Mouse (Mus musculus) embryo, embryonic 10 days (tissue): ENCODE data around the gene Skiv2l.
"Not testable (repeated sequence)": the region's sequence is repeated elsewhere in the genome, so short reads cannot be mapped to it uniquely, and the experiment has no call there.

ENCODE experiments used
- DNase-seq: peaks from one replicate; pipeline ENCODE4 v3.0.0-alpha.2; 2015; ENCODE audit warnings: low spot score

Skiv2l gene

GRCm38 (mm10) chr17:34874321-34874720, 24.3 kb upstream of the Skiv2l start:
- DNase-seq = no peak

DNA sequence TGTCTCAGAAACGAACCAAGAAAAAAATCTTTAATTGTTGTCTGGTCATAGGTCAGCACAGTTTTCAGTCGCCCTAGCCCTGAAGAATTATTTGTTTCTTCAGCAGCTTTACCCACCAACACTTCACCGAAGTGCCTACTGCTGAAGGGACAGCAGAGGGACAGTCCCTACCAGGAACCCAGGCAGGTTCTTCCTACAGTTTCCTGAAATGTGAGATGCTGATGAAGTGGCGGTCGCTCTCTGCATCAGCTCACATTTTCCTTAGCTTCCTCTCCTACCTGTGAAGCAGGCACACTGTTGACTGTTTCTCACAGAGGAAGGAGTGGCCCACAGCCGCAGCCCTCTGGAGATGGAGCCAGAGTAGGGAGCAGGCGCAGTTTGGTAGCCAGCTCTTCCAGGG, 16.0 kb upstream of the Skiv2l start:
- DNase-seq = no peak

DNA sequence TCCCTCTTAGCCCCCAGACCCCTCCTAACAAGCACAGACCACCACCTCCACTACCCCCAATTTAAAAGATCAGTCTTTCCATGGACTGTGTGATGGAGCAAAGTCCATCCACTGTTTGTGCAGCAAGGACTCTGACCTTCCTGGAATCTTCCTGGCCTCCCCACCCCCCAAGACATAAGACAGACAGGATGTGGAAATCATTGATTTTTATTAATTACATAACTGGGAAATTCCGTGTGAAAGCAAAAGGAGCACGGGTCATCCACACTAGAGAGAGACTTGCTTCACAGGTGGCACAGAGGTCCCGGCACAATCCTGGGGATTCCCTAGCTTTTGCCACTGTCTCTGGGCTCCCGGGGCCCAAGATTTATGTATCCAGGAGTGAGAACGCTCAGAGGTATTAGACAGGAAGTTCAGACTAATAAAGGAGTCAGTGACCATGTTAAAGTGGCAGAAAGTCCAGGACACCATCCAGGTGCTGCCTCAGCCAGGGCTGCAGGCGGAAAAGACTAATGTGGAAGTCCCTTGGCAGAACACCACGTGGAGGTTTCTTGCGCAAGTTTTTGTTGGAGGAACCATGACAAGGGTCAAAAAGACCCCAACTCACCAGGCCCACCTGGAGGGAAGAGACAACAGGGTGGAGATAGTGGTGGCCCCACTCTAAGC, 12.5 kb upstream of the Skiv2l start, which contains the start of gene Cfb:
Cfb (minus strand) TSS at position 103 of the 666 bp plus-strand sequence.
- no peak for DNase-seq

DNA sequence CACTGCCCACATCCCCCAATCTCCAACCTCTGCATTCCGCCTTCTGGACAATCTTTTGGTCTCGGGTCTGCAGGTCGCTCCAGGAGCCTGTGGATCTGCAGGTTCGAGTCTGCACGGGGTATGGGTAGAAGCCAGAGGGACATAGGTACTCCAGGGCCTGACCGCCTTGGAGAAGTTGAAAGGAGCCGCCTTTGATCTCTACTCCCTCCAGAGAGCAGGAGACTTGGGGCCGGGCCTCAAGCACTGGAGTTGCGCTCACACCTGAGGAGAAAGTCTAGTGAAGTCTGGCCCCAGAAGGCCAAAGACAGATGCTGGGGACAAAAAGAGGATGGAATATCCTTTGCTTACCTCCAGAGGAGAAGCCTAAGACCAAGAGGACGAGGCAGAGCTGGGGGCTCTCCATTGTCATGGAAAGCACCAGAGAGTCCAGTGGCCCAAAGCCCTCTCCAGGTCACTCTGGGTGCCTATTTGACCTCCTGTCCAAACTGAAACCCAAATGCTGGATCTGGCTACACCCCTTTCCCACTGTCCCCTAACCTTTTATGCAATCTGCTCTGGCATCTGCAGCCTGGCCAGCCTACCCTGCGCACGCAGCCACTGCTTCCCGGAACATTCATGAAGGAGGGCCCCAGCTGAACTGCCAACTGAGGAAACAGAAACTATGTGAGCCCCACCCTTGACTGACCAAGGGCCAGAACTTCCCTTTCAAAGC, 11.8 kb upstream of the Skiv2l start:
- no peak for DNase-seq

- DNase-seq = no peak
Measured at GRCm38 (mm10) chr17:34860514-34860913, 10.5 kb upstream of the Skiv2l start.

DNA sequence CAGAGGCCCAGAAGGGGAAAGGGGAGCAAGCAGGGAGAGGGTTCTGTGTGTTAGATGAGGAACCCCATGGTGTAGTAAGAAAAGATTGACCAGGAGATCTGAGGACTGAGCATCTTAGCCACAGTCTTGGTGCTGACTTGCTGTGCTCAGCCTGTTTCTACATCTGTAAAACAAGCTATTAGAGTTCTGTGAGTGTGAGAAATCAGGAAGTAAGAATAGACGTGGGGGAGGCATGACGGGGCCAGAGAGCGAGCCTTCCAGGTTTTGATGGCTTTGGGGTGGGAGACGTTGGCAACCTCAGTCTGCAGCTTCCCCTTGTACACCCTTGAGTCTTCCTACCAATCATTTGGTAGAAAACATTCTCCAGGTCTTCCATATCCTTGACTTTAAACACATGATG, 8.7 kb upstream of the Skiv2l start:
- no peak for DNase-seq

DNA sequence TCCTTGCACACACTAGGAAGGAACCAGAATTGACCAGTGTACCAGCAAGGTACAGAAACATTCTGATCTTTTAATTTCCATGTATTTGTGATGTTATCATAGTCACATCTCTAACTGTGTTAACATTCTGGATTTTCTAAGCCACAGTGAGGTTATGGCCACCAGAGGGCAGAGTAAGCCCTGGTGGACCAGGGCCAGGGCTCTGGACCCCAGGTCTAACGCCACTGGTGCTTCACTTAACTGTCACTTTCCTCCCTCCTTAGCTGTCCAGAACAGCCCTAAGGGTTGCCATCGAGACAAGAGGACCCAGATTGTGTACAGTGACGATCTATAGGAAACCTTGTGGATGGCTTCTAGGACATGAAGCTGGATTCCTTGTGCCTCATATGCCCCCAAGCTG, 5.8 kb upstream of the Skiv2l start:
- DNase-seq = peak; percentile 74

DNA sequence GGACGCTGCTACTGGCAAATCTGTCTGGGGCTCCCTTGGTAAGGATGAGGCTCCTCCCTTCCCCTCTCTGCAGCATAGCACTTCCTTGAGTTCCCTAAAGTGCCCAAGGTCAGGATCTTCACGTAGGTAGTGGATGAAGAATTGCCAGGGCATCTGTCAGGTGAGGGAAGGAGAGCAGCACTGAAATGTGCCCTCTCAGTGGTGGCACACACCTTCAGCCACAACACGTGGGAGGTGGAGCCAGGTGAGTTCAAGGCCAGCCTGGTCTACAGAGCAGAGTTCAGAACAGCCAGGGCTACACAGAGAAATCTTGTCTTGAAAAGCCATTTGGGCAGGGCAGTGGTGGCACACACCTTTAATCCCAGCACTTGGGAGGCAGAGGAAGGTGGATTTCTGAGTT, 4.8 kb upstream of the Skiv2l start:
- DNase-seq = no peak

DNA sequence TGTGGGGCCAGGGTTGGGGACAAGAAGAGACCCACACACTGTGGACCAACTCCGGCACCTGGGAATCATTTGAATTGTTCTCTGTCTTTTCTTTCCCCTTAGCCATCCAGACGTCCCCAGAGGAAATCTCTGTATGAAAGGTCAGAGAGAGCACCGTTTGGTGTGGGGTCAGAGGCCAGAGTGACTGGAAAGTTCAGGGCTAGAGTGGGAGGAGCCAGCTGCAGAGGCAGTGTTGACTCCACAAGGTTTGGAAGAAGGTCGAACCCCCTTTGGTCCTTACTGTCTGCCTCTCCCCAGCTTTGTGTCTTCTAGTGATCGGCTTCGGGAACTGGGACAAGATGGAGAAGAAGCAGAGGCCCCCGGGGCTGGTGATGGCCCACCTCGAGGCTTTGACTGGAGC, 3.5 kb upstream of the Skiv2l start:
- no peak for DNase-seq

DNA sequence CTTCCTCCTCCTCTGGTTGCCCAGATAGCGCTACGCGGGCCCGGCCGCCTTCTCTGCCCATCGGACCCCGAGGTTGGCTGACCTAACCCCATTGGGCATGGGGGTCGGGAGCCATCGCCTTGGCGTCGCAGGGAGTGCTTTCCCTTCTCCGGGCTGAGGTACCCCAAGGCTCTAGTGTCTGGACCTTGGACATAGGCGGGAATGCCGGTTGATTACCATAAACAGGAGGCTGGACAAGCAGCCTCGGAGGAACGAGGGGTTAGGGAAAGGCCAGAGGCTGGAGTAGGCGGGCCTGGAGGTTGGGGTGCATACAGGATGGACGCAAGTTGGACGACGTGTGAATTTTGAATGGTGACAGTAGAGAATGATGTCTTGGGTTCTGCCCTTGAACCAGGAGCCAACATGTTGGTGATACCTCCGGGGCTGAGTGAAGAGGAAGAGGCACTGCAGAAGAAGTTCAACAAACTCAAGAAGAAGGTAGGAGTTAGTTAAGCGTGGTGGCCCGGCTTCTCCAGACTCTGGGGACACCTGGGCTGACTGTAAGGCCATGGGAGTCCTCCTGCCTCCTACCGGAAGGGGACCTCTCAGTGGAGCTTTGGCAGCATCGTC, 611 bp upstream of the Skiv2l start:
- no peak for DNase-seq

GRCm38 (mm10) chr17:34847615-34848014, 2.4 kb downstream of the Skiv2l start:
- no peak for DNase-seq

GRCm38 (mm10) chr17:34847192-34847591, 2.8 kb downstream of the Skiv2l start:
- DNase-seq = no peak

DNA sequence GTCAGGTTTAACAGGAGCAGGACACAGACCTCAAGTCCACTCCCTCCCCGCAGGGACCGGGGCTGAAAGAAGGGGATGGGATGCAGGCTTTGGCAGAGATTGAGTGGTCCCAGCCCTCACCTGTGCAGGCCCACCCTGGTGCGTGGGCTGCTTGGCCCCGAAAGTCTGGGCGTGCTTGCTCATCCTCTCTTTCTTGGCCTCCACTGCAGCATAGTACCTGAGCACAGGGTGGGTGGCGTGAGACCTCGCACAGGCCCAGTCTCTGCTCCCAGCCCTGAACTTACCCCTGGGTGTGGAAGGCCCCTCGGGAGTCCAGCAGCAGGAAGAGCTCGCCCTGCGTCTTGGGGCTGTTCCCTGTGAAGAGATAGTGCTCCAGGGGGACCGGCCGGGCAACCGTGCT, 5.1 kb downstream of the Skiv2l start:
- DNase-seq = no peak

DNA sequence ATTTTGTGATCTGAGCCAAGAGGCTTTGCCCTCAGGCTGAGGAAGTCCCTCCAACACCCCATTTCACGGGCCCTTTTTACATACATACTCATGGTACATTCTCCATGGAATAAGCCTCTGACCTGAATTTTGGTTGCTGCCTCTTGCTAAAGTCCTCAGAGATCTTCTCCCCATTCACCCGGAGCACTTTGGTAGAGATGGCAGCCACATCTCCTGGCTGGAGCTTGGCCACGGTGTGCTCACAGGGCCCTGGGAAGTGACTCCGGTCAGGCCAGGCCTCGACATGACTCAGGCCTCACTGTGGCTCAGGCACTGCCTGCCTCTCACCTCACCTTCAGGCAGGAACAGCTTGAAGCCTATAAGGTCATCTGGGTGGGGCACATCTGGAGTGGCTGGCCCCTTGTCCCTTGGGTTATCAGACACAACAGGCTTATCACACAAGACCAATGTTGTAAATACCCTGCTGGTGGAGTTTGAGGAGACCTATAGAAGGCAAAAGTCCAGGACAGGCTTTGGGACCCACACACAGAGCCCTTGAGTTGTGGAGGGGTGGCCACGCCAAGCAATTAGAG, 9.2 kb downstream of the Skiv2l start:
- no peak for DNase-seq

- no peak for DNase-seq
Measured at GRCm38 (mm10) chr17:34838785-34839184, 11.2 kb downstream of the Skiv2l start.

DNA sequence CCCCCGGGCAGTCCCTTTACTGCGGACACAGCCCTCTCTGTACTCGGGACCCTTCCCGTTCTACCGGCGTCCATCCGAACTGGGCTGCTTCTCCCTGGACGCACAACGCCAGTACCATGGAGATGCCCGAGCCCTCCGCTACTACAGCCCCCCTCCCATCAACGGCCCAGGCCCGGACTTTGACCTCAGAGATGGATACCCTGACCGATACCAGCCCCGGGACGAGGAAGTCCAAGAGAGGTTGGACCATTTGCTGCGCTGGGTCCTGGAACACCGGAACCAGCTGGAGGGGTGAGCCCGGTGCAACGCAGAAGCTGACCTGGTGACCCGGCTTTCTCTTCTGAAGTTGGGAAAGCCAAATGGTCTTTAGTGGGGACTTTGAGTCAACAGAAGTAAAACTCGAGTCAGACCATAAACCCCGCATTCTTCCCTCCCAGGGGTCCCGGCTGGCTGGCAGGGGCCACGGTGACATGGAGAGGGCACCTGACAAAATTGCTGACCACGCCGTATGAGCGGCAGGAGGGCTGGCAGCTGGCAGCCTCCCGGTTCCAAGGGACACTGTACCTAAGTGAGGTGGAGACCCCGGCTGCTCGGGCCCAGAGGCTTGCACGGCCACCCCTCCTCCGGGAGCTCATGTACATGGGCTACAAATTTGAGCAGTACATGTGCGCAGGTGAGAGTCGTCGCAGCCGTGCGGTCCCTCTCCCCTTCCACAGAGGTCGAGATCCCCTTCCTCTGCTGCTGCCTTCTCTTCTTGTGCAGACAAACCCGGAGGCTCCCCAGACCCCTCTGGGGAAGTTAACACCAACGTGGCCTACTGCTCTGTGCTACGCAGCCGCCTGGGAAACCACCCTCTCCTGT, 12.3 kb downstream of the Skiv2l start:
- no peak for DNase-seq

DNA sequence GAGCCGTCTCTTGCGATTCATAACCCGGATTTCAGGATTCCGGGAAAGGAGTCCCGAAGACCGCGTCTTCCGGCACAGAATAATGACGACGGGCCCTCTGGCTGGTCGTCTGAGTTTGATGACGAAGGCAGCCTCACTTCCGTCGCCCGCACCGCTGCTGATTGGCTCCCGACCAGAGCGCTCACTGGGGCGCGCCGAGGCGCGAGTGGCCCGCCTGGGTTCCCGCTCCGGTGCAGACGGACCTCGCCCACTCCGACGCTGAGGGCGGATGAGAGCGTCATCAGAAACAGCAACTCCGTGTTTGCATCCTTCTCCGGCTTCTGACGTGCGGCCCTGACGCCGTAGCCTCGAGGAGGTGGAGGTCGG, 13.2 kb downstream of the Skiv2l start, which contains the start of the genes Stk19 and Dxo:
Stk19 (minus strand) TSS at position 90 of the 366 bp plus-strand sequence.
Dxo (plus strand) TSS at position 164 of the 366 bp plus-strand sequence.
- peak; percentile 98 for DNase-seq

GRCm38 (mm10) chr17:34836155-34836855, 13.7 kb downstream of the Skiv2l start:
- peak; percentile 85 for DNase-seq

GRCm38 (mm10) chr17:34830776-34831175, 19.2 kb downstream of the Skiv2l start:
- DNase-seq = not testable (repeated sequence)

DNA sequence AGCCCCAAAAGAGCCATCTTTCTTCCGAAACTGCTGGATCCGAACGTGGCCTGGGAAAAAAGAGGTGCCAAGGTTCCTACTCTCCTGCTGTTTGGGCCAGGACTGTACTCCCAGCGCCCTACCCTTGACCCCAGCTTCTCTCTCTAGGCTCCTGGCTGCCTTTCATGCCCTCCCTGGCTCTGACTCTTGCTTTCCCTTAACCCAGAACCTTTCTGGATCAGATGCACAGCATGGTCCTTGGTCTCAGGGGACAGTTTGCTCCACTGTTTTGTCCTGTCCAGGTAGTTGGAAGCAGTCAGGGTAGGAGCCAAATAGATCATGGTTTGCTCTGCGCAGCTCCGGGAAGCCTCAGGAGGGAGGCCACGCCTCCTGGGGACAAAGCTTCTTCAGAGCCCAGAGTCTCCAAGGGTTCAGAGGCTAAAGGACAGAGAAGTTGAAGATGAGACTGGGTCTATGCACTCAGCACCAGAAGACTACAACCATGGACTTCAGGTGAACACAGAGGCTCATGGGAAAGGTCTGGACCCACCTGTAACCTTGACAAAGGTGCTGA, 35.1 kb downstream of the Skiv2l start:
- DNase-seq = no peak

GRCm38 (mm10) chr17:34813747-34814146, 36.3 kb downstream of the Skiv2l start:
- not testable (repeated sequence) for DNase-seq
